Mouse (Mus musculus): ENCODE results near the gene Heca. TPM values are rescaled to one million over a fixed set of nuclear protein-coding genes. Genes with fewer than 3 reads are reported as not detected.
"Not testable (repeated sequence)": the region's sequence is repeated elsewhere in the genome, so short reads cannot be mapped to it uniquely, and the experiment has no call there.

The Heca gene
- polyA plus RNA-seq, 1 experiment from 2014 or later: 6.7 TPM

DNA sequence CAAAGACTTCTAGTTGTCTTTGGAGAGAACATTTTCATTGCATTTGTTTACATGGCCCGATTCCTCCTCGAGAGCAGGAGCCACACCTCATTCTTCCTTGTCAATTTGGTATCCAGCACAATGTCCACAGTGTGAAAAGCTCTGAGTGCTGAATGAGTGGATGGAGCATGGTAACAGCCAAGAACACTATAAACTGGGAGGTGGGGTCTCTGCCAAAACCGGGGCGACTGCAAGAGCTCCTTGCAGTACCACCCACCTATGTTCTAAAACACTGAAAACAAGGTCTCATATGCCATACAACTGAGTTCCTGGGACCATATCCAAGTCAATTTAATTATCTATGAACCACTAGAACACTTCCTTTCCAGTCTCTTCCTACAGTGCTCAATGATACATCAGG, 39.1 kb downstream of the Heca start:
- H3K4me3 ChIP-seq (replicated peaks; ENCODE audit: low read length): no peak overlapping the region
- H3K9me3 ChIP-seq (ENCODE audit: control insufficient read depth, low read length): 0 out of 2 replicates have a peak, but pooled peaks cover 5% of the 10 kb centered on the region
- DNase-seq (ENCODE audit: low spot score): no peak
- no peak overlapping the region for H3K4me2 ChIP-seq (replicated peaks)
- H3K36me3 ChIP-seq (replicated peaks; ENCODE audit: control insufficient read depth, insufficient read depth): peaks cover 27% of the 10 kb centered on the region
- WGBS: 84% methylated on average over 4 of the region's 4 CpGs
- H3K4me1 ChIP-seq (replicated peaks; ENCODE audit: control insufficient read depth, insufficient read depth, low read length): no peaks in the 10 kb centered on the region
- no peaks in the 10 kb centered on the region for H3K27me3 ChIP-seq (ENCODE audit: control insufficient read depth, insufficient read depth, low read length)
- no peak overlapping the region for H3K27ac ChIP-seq
- H3K9ac ChIP-seq: no peak overlapping the region
- ATAC-seq (ENCODE audit: low FRiP score): no peak

GRCm38 (mm10) chr10:17906405-17906804, 41.5 kb downstream of the Heca start:
- not testable (repeated sequence) for H3K4me1 ChIP-seq (replicated peaks; ENCODE audit: control insufficient read depth, insufficient read depth, low read length); DNase-seq (ENCODE audit: low spot score); H3K27ac ChIP-seq; H3K9me3 ChIP-seq (ENCODE audit: control insufficient read depth, low read length); H3K27me3 ChIP-seq (ENCODE audit: control insufficient read depth, insufficient read depth, low read length); H3K4me2 ChIP-seq (replicated peaks); ATAC-seq (ENCODE audit: low FRiP score); H3K4me3 ChIP-seq (replicated peaks; ENCODE audit: low read length); H3K9ac ChIP-seq
- H3K36me3 ChIP-seq (replicated peaks; ENCODE audit: control insufficient read depth, insufficient read depth): peaks cover 36% of the 10 kb centered on the region
- WGBS: 84% methylated on average over 3 of the region's 3 CpGs

- ATAC-seq (ENCODE audit: low FRiP score) (no peak), DNase-seq (ENCODE audit: low spot score) (no peak)
- no peaks in the 10 kb centered on the region for H3K27me3 ChIP-seq (ENCODE audit: control insufficient read depth, insufficient read depth, low read length)
- WGBS: 86% methylated on average over 2 of the region's 2 CpGs
- H3K9me3 ChIP-seq (ENCODE audit: control insufficient read depth, low read length): 0 out of 2 replicates have a peak, but pooled peaks cover 5% of the 10 kb centered on the region
- peaks cover 56% of the 10 kb centered on the region for H3K36me3 ChIP-seq (replicated peaks; ENCODE audit: control insufficient read depth, insufficient read depth)
- no peak overlapping the region for H3K4me3 ChIP-seq (replicated peaks; ENCODE audit: low read length)
- H3K9ac ChIP-seq: no peak overlapping the region
- H3K4me2 ChIP-seq (replicated peaks): no peak overlapping the region
- no peak overlapping the region for H3K27ac ChIP-seq
- no peaks in the 10 kb centered on the region for H3K4me1 ChIP-seq (replicated peaks; ENCODE audit: control insufficient read depth, insufficient read depth, low read length)
Observed at GRCm38 (mm10) chr10:17903449-17903848, 44.4 kb downstream of the Heca start.

DNA sequence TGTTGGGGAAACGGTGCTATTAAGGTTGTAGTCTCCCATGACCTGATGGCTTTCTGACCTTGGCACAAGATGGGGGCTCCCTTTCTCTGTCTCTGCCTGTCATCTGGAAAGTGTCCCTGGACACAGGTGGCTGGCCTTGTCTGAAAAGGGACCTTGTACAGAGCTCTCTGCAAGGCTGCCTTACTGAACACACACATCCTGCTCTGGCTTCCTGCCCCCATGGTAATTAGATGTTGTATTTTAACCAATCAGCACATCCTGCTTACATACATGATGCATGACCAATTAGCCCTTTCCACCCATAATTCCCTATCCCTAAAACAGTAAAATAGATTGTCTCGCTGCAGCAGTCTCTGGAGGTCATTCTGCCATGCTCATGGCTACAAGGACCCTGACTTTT, 67.1 kb downstream of the Heca start:
- Histone ChIP-seq H3K36me3 (replicated peaks; ENCODE audit: control insufficient read depth, insufficient read depth) (no peaks in the 10 kb centered on the region), H3K9me3 (ENCODE audit: control insufficient read depth, low read length) (no peaks in the 10 kb centered on the region), H3K9ac (no peak overlapping the region), H3K27ac (no peak overlapping the region), H3K4me3 (replicated peaks; ENCODE audit: low read length) (no peak overlapping the region), H3K4me2 (replicated peaks) (no peak overlapping the region), H3K4me1 (replicated peaks; ENCODE audit: control insufficient read depth, insufficient read depth, low read length) (no peaks in the 10 kb centered on the region), H3K27me3 (ENCODE audit: control insufficient read depth, insufficient read depth, low read length) (no peaks in the 10 kb centered on the region)
- ATAC-seq (ENCODE audit: low FRiP score) (no peak), DNase-seq (ENCODE audit: low spot score) (no peak)
- WGBS: 77% methylated on average over 2 of the region's 2 CpGs

GRCm38 (mm10) chr10:17880038-17880437, 67.8 kb downstream of the Heca start:
- Histone ChIP-seq H3K36me3 (replicated peaks; ENCODE audit: control insufficient read depth, insufficient read depth) (no peaks in the 10 kb centered on the region), H3K4me3 (replicated peaks; ENCODE audit: low read length) (no peak overlapping the region), H3K4me2 (replicated peaks) (no peak overlapping the region), H3K4me1 (replicated peaks; ENCODE audit: control insufficient read depth, insufficient read depth, low read length) (no peaks in the 10 kb centered on the region), H3K27me3 (ENCODE audit: control insufficient read depth, insufficient read depth, low read length) (no peaks in the 10 kb centered on the region), H3K9ac (no peak overlapping the region), H3K9me3 (ENCODE audit: control insufficient read depth, low read length) (no peaks in the 10 kb centered on the region), H3K27ac (no peak overlapping the region)
- DNase-seq (ENCODE audit: low spot score): no peak
- WGBS: 92% methylated on average over 3 of the region's 3 CpGs
- no peak for ATAC-seq (ENCODE audit: low FRiP score)

GRCm38 (mm10) chr10:17878002-17878919, 69.6 kb downstream of the Heca start:
- Histone ChIP-seq H3K4me1 (replicated peaks; ENCODE audit: control insufficient read depth, insufficient read depth, low read length) (no peaks in the 10 kb centered on the region), H3K27ac (no peak overlapping the region), H3K4me3 (replicated peaks; ENCODE audit: low read length) (no peak overlapping the region), H3K9me3 (ENCODE audit: control insufficient read depth, low read length) (no peaks in the 10 kb centered on the region), H3K36me3 (replicated peaks; ENCODE audit: control insufficient read depth, insufficient read depth) (no peaks in the 10 kb centered on the region), H3K4me2 (replicated peaks) (no peak overlapping the region), H3K9ac (no peak overlapping the region), H3K27me3 (ENCODE audit: control insufficient read depth, insufficient read depth, low read length) (no peaks in the 10 kb centered on the region)
- WGBS: 38% methylated on average over 8 of the region's 8 CpGs
- no peak for ATAC-seq (ENCODE audit: low FRiP score)
- DNase-seq (ENCODE audit: low spot score): no peak

DNA sequence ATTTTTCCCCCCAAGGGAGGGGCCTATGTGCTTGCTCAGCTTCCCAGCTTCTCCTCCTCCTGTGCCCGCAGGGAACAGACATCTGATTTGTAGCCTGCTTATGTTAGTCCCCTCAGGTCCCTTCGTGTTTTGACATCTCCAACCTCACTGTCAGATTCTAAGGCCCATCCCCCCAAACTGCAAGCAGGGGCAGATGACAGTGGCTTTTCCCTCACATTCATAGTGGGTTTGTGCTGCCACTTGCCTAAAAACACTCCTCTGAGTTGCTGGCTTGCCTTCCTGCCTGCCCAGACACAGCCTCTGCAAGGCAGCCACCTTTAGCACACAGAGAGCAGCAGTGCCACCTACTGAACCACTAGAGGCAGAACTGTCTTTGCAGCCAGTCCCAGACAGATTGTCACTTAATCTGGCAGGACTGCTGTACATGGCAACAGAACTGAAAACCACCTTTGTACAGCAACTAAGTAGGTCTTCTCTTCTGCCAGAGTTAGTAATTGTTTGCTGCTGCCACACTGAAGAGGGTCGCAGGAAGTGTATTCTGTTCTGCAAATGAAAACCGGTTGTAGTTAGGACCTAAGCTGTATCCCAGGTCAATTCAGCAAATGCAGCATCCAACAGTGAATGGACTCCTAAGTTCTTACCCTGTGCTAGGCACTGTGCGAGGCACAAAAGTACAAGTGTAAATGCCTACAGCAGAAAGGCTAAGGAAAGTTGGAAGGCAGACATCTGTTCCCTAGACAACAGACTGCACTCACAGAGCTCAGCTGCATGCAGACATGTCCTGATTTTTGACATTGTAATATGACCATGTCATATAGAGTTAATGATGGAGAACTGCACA, 77.8 kb downstream of the Heca start:
- H3K9me3 ChIP-seq (ENCODE audit: control insufficient read depth, low read length): 0 out of 2 replicates have a peak, but pooled peaks cover 2% of the 10 kb centered on the region
- H3K27ac ChIP-seq: no peak overlapping the region
- DNase-seq (ENCODE audit: low spot score): peak; percentile 74
- no peaks in the 10 kb centered on the region for H3K36me3 ChIP-seq (replicated peaks; ENCODE audit: control insufficient read depth, insufficient read depth)
- H3K4me3 ChIP-seq (replicated peaks; ENCODE audit: low read length): no peak overlapping the region
- H3K9ac ChIP-seq: no peak overlapping the region
- WGBS: 33% methylated on average over 5 of the region's 5 CpGs
- peak; percentile 95 for ATAC-seq (ENCODE audit: low FRiP score)
- H3K4me2 ChIP-seq (replicated peaks): no peak overlapping the region; the same call in 1 of the 2 replicates
- peaks cover 6% of the 10 kb centered on the region; the same call in 1 of the 2 replicates for H3K4me1 ChIP-seq (replicated peaks; ENCODE audit: control insufficient read depth, insufficient read depth, low read length)
- H3K27me3 ChIP-seq (ENCODE audit: control insufficient read depth, insufficient read depth, low read length): no peaks in the 10 kb centered on the region

DNA sequence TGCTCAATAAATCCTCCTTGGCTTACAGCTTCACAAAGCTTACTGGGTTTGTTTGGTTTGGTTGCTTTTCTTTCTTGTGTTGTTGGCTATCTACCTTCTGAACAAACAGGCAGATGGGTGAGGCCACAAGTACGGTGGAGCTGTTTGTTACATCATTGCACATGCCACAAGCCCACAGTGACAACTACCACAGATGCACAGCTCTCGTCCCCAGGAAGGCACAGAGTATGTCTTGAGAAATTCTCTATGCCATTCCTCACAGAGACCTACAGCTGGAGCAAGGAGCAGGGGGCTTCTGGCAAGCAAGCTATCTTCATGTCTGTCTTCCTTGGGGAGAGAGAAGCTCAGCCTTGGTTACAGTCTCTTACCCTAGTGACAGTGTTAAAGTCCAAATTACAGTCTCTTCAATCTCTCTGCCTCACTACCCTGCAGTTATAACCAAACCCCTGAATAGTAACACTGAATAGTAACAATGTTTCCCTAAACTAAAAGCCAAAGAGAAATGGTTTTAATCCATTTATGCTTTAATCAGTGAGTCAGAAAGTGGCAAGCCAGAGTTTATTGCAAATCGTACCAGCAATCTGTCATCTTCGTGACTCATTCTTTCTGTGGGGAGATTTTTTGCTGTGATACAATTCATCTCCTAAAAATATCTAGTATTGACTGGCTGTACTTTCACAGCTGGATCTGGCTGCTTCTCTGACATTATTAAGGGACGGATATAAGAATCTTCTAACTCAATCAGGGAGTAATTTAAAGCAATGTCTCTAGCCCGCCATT, 87.0 kb downstream of the Heca start:
- Histone ChIP-seq H3K9me3 (ENCODE audit: control insufficient read depth, low read length) (0 out of 2 replicates have a peak, but pooled peaks cover under 1% of the 10 kb centered on the region), H3K27ac (no peak overlapping the region), H3K4me1 (replicated peaks; ENCODE audit: control insufficient read depth, insufficient read depth, low read length) (no peaks in the 10 kb centered on the region), H3K4me2 (replicated peaks) (no peak overlapping the region), H3K9ac (no peak overlapping the region), H3K36me3 (replicated peaks; ENCODE audit: control insufficient read depth, insufficient read depth) (no peaks in the 10 kb centered on the region), H3K4me3 (replicated peaks; ENCODE audit: low read length) (no peak overlapping the region), H3K27me3 (ENCODE audit: control insufficient read depth, insufficient read depth, low read length) (no peaks in the 10 kb centered on the region)
- no peak for ATAC-seq (ENCODE audit: low FRiP score)
- WGBS: 78% methylated on average over 6 of the region's 6 CpGs
- no peak for DNase-seq (ENCODE audit: low spot score)

All from hindbrain, embryonic 14.5 days (tissue).